Comparison of ENCODE assay signal across 22 mouse cellular contexts in genomic region chr19:30998572-30998971, GRCm38 (mm10).
"Had no signal": no experiment of that assay in that cellular context is flagged by ENCODE, and none has a peak within 500 bp of the region (broad histone marks: within the 10 kb centered on the region; RNA-seq: fewer than 3 reads in every experiment).

No protein-coding gene starts in this region.

- H3K36me3 ChIP-seq: heart, embryonic 10.5 days; heart, embryonic 12.5 days; hindbrain, embryonic 13.5 days; hindbrain, embryonic 15.5 days; kidney, embryonic 15.5 days; limb, embryonic 13.5 days; limb, embryonic 15.5 days; liver, embryonic 12.5 days had no signal

- H3K27me3 ChIP-seq: heart, embryonic 12.5 days; hindbrain, embryonic 13.5 days; hindbrain, embryonic 15.5 days; kidney, embryonic 15.5 days; limb, embryonic 13.5 days; limb, embryonic 15.5 days; liver, embryonic 12.5 days had no signal

- ATAC-seq: hindbrain, postnatal 0 days; intestine, embryonic 16.5 days; liver, embryonic 12.5 days had no signal

- DNase-seq: gastrocnemius, postnatal 14 days; heart, adult 18-20 months; heart, postnatal 10 days; heart, postnatal 36 days; kidney, adult 11 months; kidney, adult 2 months; kidney, adult 9 months; kidney, postnatal 14 days; kidney, postnatal 36 days; layer of hippocampus, adult 9-11 months; layer of hippocampus, postnatal 36 days; left cerebral cortex, postnatal 4 days had no signal
